Mouse (Mus musculus) mature B cell (primary cell): Measurements from ENCODE around the gene Tlcd1.

ENCODE experiments used
- in situ Hi-C: fragments of 300-500 bp; cut with MboI; formaldehyde crosslinking; loops from 2 replicates; pipeline ENCODE4 v1.14.3; 2019

Gene Tlcd1

DNA sequence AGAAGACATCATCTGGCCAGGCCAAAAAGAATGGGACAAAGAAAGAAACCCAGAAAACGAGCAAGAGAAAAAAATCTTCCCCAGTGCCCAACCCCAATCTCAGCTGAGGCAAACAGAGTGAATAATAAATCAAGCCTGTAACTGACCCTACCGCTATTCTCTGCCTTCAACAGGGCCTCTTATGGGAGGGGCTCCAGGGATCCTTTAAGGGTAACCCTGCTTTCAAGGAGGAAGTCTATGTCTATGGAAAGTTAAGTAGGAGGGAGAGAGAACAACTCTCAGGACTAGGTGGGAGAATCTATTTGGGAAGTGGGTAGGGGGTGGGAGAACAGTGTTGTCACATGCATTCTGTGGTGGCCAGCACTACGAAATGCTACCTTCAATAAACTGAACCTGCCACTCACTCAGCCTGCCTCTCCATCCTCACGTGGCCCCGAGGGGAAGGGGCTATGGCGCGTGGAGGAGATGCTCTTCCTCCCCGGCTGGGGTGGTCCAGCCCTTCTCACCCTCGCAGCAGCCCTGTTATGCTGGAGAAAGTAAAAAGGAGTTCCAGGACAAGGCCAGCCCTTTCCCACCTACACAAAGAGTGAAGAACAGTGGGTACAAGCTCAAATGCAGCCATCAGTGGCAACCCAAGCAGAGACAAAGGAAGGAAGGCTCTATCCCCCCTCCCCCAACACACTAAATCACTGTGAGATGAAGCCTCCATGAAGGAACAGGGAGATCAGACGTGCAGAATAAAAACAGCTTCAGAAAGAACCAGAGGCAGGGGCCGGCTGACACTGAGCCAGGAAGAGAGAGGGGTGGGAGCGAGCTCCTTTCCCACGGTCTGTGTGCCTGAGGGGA lies 29.1 kb downstream of the Tlcd1 start:
- in situ Hi-C loops = no loop called here

DNA sequence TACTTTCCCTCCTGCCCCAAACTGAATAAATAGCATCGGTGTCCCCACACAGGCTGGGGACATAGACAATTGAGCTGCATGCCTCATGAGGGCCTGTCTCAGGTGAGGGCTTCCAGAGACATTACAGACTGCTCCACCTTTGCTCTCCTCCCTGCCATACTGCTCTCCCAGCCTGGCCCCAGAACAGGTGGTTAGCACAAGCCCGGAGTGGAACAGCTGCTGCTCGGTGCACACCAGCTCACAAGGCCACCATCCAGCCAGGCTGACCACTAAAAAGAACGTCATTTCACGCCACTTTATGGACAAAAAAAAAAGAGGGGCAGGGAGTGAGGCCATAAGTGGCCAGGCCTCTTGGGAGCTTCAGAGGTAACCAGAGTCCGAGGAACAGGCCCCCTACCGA lies 30.7 kb downstream of the Tlcd1 start:
- in situ Hi-C loops = no loop called here

DNA sequence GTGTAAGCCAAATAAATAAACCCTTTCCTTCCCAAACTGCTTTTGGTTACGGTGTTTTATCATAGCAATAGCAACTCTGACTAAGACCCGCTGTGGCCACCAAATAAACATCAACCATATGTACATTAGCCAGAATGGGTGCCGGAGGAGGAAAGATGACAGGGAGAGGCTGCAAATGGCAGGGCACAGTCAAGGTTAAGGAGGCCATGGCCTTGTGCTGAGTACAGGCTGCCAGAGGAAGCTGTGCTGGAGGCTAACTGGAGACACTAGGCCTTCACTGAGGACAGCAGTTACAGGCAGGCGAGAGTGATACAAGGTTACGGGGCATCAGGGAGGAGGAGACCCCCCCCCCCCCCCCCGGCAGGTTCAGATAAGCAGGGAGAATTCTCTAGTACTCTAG lies 33.4 kb downstream of the Tlcd1 start:
- in situ Hi-C loops = no loop called here

DNA sequence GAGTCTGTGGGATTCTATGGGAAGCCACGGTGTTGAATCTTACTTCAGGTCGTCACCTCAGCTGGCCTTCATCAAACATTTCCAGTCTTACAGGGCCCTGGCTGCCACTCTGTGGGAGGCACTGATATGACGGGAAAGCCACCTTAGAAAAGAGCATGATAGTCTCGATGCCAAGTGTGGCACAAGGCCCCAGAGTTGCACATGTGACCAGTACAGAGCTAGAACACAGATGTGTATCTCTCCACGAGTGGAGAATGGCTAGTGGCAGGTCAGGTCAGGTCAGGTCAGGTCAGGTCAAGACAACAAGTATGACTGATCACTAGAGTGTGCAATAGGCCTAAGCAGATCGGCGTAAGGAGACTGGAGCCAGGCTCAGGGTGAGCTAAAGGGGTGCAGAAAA lies 34.1 kb downstream of the Tlcd1 start:
- in situ Hi-C loops = no loop called here

DNA sequence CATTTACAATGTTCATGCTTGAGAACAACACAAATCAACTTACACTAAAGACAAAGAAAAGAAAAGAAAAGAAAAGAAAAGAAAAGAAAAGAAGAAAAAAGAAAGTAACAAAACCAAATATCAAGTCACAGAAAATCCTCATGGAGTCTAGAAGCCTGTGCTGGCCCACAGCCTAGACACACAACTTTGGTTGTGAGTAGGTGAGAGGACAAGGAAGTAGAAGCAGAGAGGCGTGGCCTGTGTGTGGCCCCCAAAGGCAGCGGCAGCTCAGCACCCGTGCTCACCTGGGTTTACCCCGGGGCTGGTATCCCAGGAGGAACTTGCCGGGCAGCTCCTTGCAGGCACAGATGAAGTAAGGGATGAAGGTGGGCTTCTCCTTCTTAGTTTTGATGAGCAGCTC lies 35.0 kb downstream of the Tlcd1 start:
- in situ Hi-C loops = no loop called here

DNA sequence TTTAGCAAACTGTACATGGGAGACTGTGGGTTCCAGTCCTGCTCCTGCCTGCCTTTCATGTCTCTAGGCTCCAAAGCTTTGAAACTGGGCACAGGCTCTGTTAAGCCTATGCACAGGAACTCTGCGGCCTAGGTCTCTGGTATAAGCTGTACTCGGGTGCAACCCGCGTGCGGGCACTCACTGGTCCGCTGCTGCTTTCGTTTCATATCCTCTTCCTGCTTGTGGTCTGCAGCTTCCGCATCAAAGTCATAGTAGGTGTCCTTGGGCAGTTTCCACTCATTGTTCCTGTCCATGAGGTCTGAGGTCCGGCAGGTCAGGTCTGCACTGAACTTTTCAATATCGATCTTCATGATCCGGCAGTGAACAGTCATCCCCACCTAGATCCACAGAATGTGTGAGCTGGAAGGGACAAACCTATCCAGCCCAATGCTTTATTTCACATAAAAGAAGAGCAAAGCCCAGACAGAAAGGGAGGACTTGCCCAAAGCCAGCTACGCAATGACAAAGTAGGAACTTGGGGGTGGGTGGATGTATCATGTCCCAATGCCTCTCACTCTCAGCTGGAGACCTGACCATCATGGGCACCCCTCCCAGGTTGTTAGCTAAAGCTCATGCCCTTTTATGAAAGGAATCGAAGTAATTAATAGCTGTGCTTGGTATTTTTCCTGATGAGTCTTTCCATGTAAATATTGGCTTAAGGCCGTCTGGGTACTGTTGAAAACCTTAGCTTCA lies 36.7 kb downstream of the Tlcd1 start:
- in situ Hi-C loops = no loop called here

DNA sequence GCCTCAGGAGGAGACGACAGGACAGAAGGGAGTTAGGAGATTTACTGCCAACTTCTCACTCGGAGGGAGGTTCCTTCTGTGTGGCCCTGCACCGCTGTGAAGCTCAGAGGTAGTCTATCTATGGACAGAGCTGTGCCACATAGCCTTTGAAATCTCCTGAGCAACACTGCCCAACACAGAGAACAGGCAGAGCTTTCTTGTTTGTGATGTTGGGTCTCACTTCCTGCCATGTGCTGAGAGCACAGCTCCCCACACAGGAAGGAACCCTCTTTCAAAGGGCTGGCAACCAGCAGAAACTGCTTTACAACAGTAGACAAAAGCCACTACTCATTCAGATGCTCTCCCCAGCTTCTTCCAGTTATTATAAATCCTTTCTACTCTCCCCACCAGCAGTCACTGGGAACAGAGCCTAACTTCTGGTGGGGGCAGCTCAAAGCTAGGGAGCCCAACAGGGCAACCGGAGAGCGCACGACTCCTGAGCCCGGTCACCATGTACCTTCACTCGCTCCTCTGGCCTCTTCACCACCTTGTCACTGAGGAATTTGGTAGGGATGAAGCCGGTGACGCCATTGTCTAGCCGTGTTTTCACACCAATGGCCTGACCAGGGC lies 39.3 kb downstream of the Tlcd1 start:
- in situ Hi-C loops = no loop called here

DNA sequence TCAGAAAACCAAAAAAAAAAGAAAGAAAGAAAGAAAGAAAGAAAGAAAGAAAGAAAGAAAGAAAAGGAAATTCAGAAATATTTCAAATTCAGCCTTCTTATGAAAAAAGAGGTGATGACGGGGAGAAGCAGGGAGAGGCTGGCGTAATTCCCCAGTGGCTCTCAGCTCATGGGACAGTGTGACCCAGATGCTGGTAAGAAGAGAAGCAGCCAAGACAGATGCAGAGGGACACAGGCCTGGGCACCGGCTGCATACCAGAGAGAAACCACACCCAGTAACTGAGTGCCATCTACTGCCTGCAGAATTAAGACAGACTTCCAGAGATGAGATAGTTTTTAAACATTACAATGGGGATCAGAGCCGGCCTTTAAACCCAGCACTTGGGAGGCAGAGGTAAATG lies 47.1 kb downstream of the Tlcd1 start:
- in situ Hi-C loops = no loop called here
